Mouse (Mus musculus) lung, postnatal 14 days (tissue): ENCODE measurements around the gene Fam122a.

Experiments used
- DNase-seq: peaks from one replicate; pipeline ENCODE4 v3.0.0; 2021

Gene Fam122a

GRCm38 (mm10) chr19:24476929-24477882 lies at the start of gene Fam122a:
Fam122a (minus strand) TSS chr19:24477356.
- peak; percentile 88 for DNase-seq

- no peak for DNase-seq
Measured at GRCm38 (mm10) chr19:24523476-24524313, 46.5 kb upstream of the Fam122a start.

- no peak for DNase-seq
Measured at GRCm38 (mm10) chr19:24521997-24522396, 44.8 kb upstream of the Fam122a start.

- DNase-seq, result no peak
Measured at GRCm38 (mm10) chr19:24521146-24521545, 44.0 kb upstream of the Fam122a start.

GRCm38 (mm10) chr19:24519732-24520409 lies 42.7 kb upstream of the Fam122a start:
- DNase-seq, result no peak

DNA sequence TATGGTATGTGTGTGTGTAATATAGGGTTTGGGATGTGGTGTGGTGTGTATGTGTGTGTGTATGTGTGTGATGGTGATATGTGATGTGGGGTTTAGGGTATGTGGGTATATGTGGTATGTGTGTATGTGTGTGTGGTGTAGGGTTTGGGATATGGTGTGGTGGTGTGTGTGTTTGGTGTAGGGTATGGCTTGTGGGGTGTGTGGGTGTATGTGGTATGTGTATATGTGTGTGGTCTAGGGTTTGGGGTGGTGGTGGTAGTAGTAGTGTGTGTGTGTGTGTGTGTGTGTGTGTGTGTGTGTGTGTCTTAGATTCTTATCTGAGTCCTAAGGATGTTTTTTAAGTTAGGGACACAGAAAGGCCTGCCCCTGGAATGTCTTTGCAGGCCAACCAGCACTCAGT lies 41.2 kb upstream of the Fam122a start:
- no peak for DNase-seq

GRCm38 (mm10) chr19:24517057-24517456 lies 39.9 kb upstream of the Fam122a start:
- no peak for DNase-seq

DNA sequence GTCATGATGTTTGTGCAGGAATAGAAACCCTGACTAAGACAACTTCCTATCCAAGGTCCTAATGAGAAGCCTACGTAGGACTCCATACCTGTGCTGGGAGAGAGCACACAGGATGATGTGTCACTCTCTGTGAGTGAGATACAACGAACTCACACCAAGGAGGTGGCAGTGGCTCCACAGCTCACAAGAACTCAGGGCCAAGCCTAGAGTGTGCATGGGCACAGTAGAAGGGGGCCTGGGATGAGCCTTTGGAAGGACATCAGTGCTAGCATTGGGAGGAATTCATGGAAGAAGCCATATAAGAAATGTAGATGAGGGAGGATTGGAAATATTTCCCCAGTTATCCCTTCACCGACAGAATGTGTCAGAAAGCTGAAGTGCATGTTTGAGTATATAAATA lies 38.8 kb upstream of the Fam122a start:
- no peak for DNase-seq

- DNase-seq, result no peak
Measured at GRCm38 (mm10) chr19:24514661-24515642, 37.8 kb upstream of the Fam122a start.

GRCm38 (mm10) chr19:24513105-24513843 lies 36.1 kb upstream of the Fam122a start:
- no peak for DNase-seq

DNA sequence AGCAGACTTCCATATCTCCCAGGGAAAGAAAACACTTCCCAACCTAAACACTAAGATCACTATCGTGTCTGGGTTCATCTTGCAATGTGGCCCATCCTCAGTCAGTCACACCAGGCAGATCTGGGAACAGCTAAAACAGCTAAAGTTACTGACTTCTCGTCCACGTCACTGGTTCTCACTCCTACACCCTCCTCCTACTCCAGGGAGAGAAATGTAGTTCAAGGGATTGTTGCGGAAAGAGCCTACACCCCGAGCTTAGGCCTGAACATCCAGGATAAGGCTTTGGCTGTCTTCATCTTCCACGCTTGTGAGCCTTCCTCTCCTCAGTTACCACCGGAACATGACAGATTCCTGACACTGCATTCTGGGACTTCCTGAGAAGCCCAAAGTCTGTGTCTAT lies 34.8 kb upstream of the Fam122a start:
- no peak for DNase-seq

- no peak for DNase-seq
Measured at GRCm38 (mm10) chr19:24509391-24509790, 32.2 kb upstream of the Fam122a start.

DNA sequence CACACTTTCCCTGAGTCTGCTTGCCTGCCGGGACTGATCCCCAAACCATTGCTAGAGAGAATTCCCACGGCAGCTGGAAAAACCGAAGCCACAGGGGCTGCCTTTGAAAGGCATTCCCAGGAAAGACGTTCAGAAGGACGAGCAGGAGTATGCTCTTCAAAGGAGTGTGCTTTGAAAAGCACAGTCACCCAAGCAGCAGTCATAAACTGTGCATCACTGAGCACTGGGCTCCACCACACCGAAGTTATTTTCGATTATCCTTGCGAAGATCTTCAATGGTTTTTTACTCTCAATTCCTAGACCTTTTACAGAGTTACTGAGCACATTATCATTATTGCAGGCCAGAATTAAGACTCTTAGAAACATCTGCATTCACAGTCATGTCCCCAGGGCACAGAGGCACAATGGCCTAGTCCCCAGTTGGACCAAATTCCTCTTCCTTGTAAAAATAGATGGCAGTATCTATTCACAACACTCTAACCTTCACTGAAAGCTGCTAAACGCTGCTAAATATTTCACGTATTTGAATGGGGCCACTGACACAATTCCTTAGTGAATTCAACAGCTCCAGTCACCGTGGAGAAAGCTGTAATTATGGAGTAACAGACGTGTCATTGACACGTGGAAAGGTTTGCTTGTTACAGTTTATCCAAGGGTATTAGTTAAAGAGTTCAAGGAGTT lies 31.1 kb upstream of the Fam122a start:
- no peak for DNase-seq

GRCm38 (mm10) chr19:24502736-24503421 lies 25.7 kb upstream of the Fam122a start:
- no peak for DNase-seq

DNA sequence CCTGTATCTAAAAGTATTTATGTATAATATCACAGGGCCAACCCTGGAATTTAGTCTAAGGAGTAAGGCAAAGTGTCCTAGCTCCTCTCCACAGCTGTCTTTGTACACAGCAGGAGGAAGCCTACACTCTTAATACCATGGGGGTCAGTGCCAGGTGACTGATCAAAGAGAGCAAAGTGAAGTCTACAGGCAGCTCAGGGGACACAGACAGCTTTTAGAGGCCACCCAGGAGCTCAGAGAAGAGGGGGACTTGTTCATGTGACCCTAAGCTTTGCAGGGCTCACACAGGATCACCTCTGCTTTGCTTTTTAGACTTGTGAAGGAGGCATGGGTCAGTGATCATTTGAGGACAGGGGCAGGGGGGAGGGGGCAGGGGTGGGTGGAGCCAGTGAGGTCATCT lies 24.4 kb upstream of the Fam122a start:
- no peak for DNase-seq

- DNase-seq, result no peak
Measured at GRCm38 (mm10) chr19:24500431-24500830, 23.3 kb upstream of the Fam122a start.

DNA sequence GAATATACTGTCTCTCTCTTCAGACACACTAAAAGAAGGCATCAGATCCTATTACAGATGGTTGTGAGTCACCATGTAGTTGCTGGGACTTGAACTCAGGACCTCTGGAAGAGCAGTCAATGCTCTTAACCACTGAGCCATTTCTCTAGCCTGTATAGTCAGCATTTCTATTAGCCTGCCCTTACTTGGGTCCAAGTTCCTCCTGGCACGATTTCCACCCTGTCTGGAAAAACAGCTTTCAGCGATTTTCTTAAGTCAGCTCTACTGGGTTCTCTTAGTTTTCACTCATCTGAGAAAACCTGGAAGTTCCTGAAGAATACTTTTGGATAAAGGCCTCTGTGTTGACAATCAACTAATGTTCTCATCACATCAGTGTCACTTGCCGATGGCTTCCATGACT lies 22.1 kb upstream of the Fam122a start:
- DNase-seq, result no peak

- no peak for DNase-seq
Measured at GRCm38 (mm10) chr19:24493887-24494286, 16.7 kb upstream of the Fam122a start.

DNA sequence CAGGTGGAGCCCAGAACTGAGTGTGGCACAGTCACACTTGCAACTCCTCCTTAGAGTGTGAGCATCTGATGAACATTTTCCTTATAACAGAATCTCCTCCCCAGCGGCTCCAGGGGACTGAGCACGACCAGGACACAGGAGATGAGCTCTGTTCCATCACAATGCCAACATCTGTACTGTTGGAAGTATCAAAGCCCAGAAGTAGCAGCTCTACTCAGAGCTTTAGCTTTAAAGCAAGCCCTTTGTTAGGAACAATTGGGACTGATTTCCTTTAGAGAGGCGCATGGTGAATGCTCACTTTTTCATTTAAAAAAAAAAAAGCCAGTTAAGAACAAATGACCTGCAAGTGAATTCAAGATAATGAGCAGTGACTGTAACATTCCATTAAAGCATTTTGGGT lies 14.7 kb upstream of the Fam122a start:
- no peak for DNase-seq

DNA sequence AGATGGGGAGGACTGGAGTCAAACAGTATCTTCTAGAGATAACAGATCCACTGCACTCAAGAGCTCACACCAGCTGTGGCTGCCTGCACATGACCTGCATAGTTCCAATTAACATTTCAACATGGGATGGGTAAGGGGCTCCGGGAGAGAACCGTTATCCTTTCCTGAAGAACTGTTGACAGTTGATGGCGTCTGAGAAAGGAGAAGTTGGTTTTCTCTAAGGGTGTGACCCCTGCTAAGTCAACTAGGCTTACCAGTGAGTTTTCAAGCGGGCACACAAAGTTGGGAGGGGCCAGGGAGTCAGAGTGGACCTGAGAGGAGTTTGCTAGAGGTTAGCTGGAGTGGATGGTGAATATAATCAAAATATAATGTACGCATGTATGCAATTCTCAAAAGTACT lies 13.1 kb upstream of the Fam122a start:
- DNase-seq, result no peak
